Mouse (Mus musculus) midbrain, embryonic 12.5 days (tissue): ENCODE measurements around the gene Trim37. TPM values are rescaled to one million over a fixed set of nuclear protein-coding genes. Genes with fewer than 3 reads are reported as not detected.
"Not testable (repeated sequence)": the region's sequence is repeated elsewhere in the genome, so short reads cannot be mapped to it uniquely, and the experiment has no call there.

ENCODE experiments used
- ATAC-seq: fragments of 200-750 bp; cut with Nextera tagmentation; 2 replicates; pipeline ENCODE4 v1.8.0; 2017; ENCODE audit warnings: low read depth, moderate TSS enrichment, moderate library complexity; ENCODE audit not compliant: low FRiP score
- H3K27ac ChIP-seq: fragments of 300-500 bp; sonication (generic); replicated peaks from 2 replicates; pipeline ENCODE4 v1.5.1; 2016; ENCODE audit warnings: mild to moderate bottlenecking
- H3K27me3 ChIP-seq: fragments of 300-500 bp; sonication (generic); 2 replicates; pipeline ENCODE4 v1.6.1; 2016; ENCODE audit warnings: mild to moderate bottlenecking
- H3K36me3 ChIP-seq: fragments of 300-500 bp; sonication (generic); 2 replicates; pipeline ENCODE4 v1.6.1; 2016
- H3K4me1 ChIP-seq: fragments of 300-500 bp; sonication (generic); 2 replicates; pipeline ENCODE4 v1.6.1; 2016
- H3K4me2 ChIP-seq: fragments of 300-500 bp; sonication (generic); replicated peaks from 2 replicates; pipeline ENCODE4 v1.6.1; 2016; ENCODE audit warnings: mild to moderate bottlenecking, moderate library complexity
- H3K4me3 ChIP-seq: fragments of 300-500 bp; sonication (generic); 2 replicates; pipeline ENCODE4 v1.5.1; 2016; ENCODE audit warnings: mild to moderate bottlenecking
- H3K9ac ChIP-seq: fragments of 300-500 bp; sonication (generic); replicated peaks from 2 replicates; pipeline ENCODE4 v1.6.1; 2016; ENCODE audit warnings: mild to moderate bottlenecking, moderate library complexity
- H3K9me3 ChIP-seq: fragments of 300-500 bp; sonication (generic); 2 replicates; pipeline ENCODE4 v1.6.1; 2016; ENCODE audit warnings: mild to moderate bottlenecking
- WGBS: fragments of 180-500 bp; shearing (Covaris S2); methylation state at CpG from one replicate; pipeline ENCODE4 v1.1.7; 2016; 5-methylcytosine and 5-hydroxymethylcytosine counted together
- microRNA counts: library from miRNA; unstranded; fragments of <30 nt; microRNA quantifications from one replicate; lab custom pipeline; 2017
- microRNA-seq: library from miRNA; unstranded; fragments of <30 nt; microRNA quantifications from one replicate; pipeline ENCODE4, GENCODE M21; 2017
- polyA plus RNA-seq: library from polyadenylated mRNA; unstranded; fragments of >200 nt; fragmentation: Nextera tagmentation; extraction: Ambion mirVana; gene quantifications from 2 replicates; pipeline ENCODE4 v1.2.1, GENCODE M21; 2016

The Trim37 gene
- polyA plus RNA-seq, 1 experiment from 2014 or later: 95.3 TPM

GRCm38 (mm10) chr11:87253294-87253693 is 126.4 kb downstream of the Trim37 start:
- H3K9ac ChIP-seq: no peak overlapping the region
- H3K27me3 ChIP-seq: no peaks in the 10 kb centered on the region
- 94% methylated on average over 6 of the region's 6 CpGs for WGBS
- no peak overlapping the region for H3K27ac ChIP-seq
- no peak overlapping the region for H3K4me2 ChIP-seq
- ATAC-seq: no peak
- no peak overlapping the region for H3K4me3 ChIP-seq
- H3K9me3 ChIP-seq: no peaks in the 10 kb centered on the region
- peaks cover 2% of the 10 kb centered on the region; the same call in 1 of the 2 replicates for H3K4me1 ChIP-seq
- H3K36me3 ChIP-seq: no peaks in the 10 kb centered on the region

GRCm38 (mm10) chr11:87254149-87254548 is 127.3 kb downstream of the Trim37 start:
- WGBS: 74% methylated on average over 5 of the region's 5 CpGs
- peaks cover 2% of the 10 kb centered on the region; the same call in 1 of the 2 replicates for H3K4me1 ChIP-seq
- H3K9me3 ChIP-seq: no peaks in the 10 kb centered on the region
- no peak overlapping the region for H3K4me3 ChIP-seq
- no peak for ATAC-seq
- no peaks in the 10 kb centered on the region for H3K36me3 ChIP-seq
- H3K4me2 ChIP-seq: no peak overlapping the region
- no peak overlapping the region for H3K27ac ChIP-seq
- no peaks in the 10 kb centered on the region for H3K27me3 ChIP-seq
- no peak overlapping the region for H3K9ac ChIP-seq

GRCm38 (mm10) chr11:87257282-87257681 is 130.4 kb downstream of the Trim37 start:
- H3K9ac ChIP-seq: no peak overlapping the region
- no peak overlapping the region for H3K27ac ChIP-seq
- H3K4me3 ChIP-seq: no peak overlapping the region
- no peaks in the 10 kb centered on the region for H3K4me1 ChIP-seq
- H3K9me3 ChIP-seq: no peaks in the 10 kb centered on the region
- no peak overlapping the region for H3K4me2 ChIP-seq
- ATAC-seq: no peak
- no peaks in the 10 kb centered on the region for H3K27me3 ChIP-seq
- no peaks in the 10 kb centered on the region for H3K36me3 ChIP-seq
- WGBS: 90% methylated on average over 5 of the region's 5 CpGs

- Histone ChIP-seq H3K4me2 (no peak overlapping the region), H3K36me3 (no peaks in the 10 kb centered on the region), H3K4me1 (peaks cover 11% of the 10 kb centered on the region), H3K9ac (no peak overlapping the region), H3K27ac (no peak overlapping the region), H3K4me3 (no peak overlapping the region), H3K9me3 (no peaks in the 10 kb centered on the region), H3K27me3 (no peaks in the 10 kb centered on the region)
- ATAC-seq: no peak
- WGBS: 94% methylated on average over 10 of the region's 10 CpGs
These were observed 132.9 kb downstream of the Trim37 start for GRCm38 (mm10) chr11:87259792-87260191.

GRCm38 (mm10) chr11:87261705-87262104 is 134.8 kb downstream of the Trim37 start:
- H3K27ac ChIP-seq, H3K4me3 ChIP-seq, H3K9ac ChIP-seq, ATAC-seq, H3K4me2 ChIP-seq, H3K27me3 ChIP-seq, H3K36me3 ChIP-seq, H3K9me3 ChIP-seq: not testable (repeated sequence)
- WGBS: 77% methylated on average over 4 of the region's 4 CpGs
- H3K4me1 ChIP-seq: peaks cover 11% of the 10 kb centered on the region

GRCm38 (mm10) chr11:87263946-87264345 is 137.1 kb downstream of the Trim37 start:
- Histone ChIP-seq H3K36me3 (no peaks in the 10 kb centered on the region), H3K4me1 (peaks cover 11% of the 10 kb centered on the region), H3K9ac (no peak overlapping the region), H3K27me3 (no peaks in the 10 kb centered on the region), H3K27ac (no peak overlapping the region), H3K4me2 (no peak overlapping the region), H3K9me3 (no peaks in the 10 kb centered on the region), H3K4me3 (no peak overlapping the region)
- ATAC-seq: no peak
- WGBS: 23% methylated on average over 7 of the region's 7 CpGs

GRCm38 (mm10) chr11:87266246-87266645 is 139.4 kb downstream of the Trim37 start:
- peaks cover 14% of the 10 kb centered on the region for H3K4me1 ChIP-seq
- no peaks in the 10 kb centered on the region for H3K27me3 ChIP-seq
- H3K27ac ChIP-seq: no peak overlapping the region
- no peak overlapping the region for H3K4me3 ChIP-seq
- H3K9ac ChIP-seq: no peak overlapping the region
- no peaks in the 10 kb centered on the region for H3K9me3 ChIP-seq
- H3K36me3 ChIP-seq: no peaks in the 10 kb centered on the region
- no peak for ATAC-seq
- no peak overlapping the region for H3K4me2 ChIP-seq
- WGBS: 78% methylated on average over 4 of the region's 4 CpGs

- H3K27me3 ChIP-seq: no peaks in the 10 kb centered on the region
- ATAC-seq: no peak
- no peak overlapping the region for H3K27ac ChIP-seq
- WGBS: 84% methylated on average over 2 of the region's 2 CpGs
- no peak overlapping the region for H3K4me3 ChIP-seq
- no peaks in the 10 kb centered on the region for H3K9me3 ChIP-seq
- H3K9ac ChIP-seq: no peak overlapping the region
- H3K4me1 ChIP-seq: peaks cover 11% of the 10 kb centered on the region
- H3K36me3 ChIP-seq: no peaks in the 10 kb centered on the region
- no peak overlapping the region for H3K4me2 ChIP-seq
These were observed 141.9 kb downstream of the Trim37 start for GRCm38 (mm10) chr11:87268803-87269202.

MicroRNAs encoded within 50 kb of the gene (microRNA counts, 519-probe panel; counts per million panel counts)
- 8,968 counts per million, percentile 93 among the panel's probes with 10 or more counts for microRNA mmu-miR-301a (lab: Ali Mortazavi, UCI)

Small RNA genes within 50 kb of the gene (microRNA-seq; reads per million reads assigned to microRNA genes)
- gene Mir301: 4,690 reads per million, percentile 90 among the genes with 10 or more reads in this experiment

Other genes with a start within 250 kb of the Trim37 start
- 10.0 and 10.3 TPM in 2 replicates for gene Ypel2, start 133.4 kb upstream of the Trim37 start, polyA plus RNA-seq
- gene Gdpd1, start 53.0 kb upstream of the Trim37 start, polyA plus RNA-seq: 120 and 122 TPM in 2 replicates
- 26.4 and 29.3 TPM in 2 replicates for gene Smg8, start 40.3 kb upstream of the Trim37 start, polyA plus RNA-seq
- 9.4 and 9.8 TPM in 2 replicates for gene Prr11, start 18.4 kb upstream of the Trim37 start, polyA plus RNA-seq
- 93.4 and 99.6 TPM in 2 replicates for gene Ska2, start 17.8 kb upstream of the Trim37 start, polyA plus RNA-seq
- 19.4 and 22.4 TPM in 2 replicates for gene Ppm1e, start 231.9 kb downstream of the Trim37 start, polyA plus RNA-seq